Mouse (Mus musculus) erythroblast, adult 5-6 weeks (primary cell): ENCODE data around the gene Leprot. TPM values are rescaled to one million over a fixed set of nuclear protein-coding genes. Genes with fewer than 3 reads are reported as not detected.

Experiments
- total RNA-seq, 2 experiments: library from RNA; stranded (forward) in 1 of 2; stranded (reverse) in 1 of 2; fragments of 150-400 nt in 1 of 2; fragments of 200-764, 138-1000 nt in 1 of 2; gene quantifications; 2 replicates each; pipeline versions ENCODE4 v1.2.3 to v1.2.4; 2015 to 2017; ENCODE audit warnings: low replicate concordance in 2 of 2

Leprot gene
- total RNA-seq, 2 experiments from 2014 or later, result 16.1 to 31.0 TPM

Other genes starting within 250 kb of the Leprot start
- 1.5 and 3.8 TPM in 2 replicates for gene Ak4, start 228.4 kb upstream of the Leprot start, total RNA-seq (2015; ENCODE audit: low replicate concordance)
- gene Ak4, start 228.4 kb upstream of the Leprot start, total RNA-seq (2017; ENCODE audit: low replicate concordance), result 0.84 and 2.2 TPM in 2 replicates
- gene Dnajc6, start 151.1 kb upstream of the Leprot start, total RNA-seq (2015; ENCODE audit: low replicate concordance), result 6.7 and 8.6 TPM in 2 replicates
- 5.1 and 5.9 TPM in 2 replicates for gene Dnajc6, start 151.1 kb upstream of the Leprot start, total RNA-seq (2017; ENCODE audit: low replicate concordance)
- 33.0 TPM in 1 of 2 replicates, not detected in the other for gene Lepr, start 69.7 kb downstream of the Leprot start, total RNA-seq (2015; ENCODE audit: low replicate concordance)
- 1.3 and 7.9 TPM in 2 replicates for gene Lepr, start 69.7 kb downstream of the Leprot start, total RNA-seq (2017; ENCODE audit: low replicate concordance)
- not detected in 2 replicates for gene B020004J07Rik, start 196.3 kb downstream of the Leprot start, total RNA-seq (2015; ENCODE audit: low replicate concordance)
- not detected in 2 replicates for gene B020004J07Rik, start 196.3 kb downstream of the Leprot start, total RNA-seq (2017; ENCODE audit: low replicate concordance)
- gene C130073F10Rik, start 246.1 kb downstream of the Leprot start, total RNA-seq (2015; ENCODE audit: low replicate concordance), result not detected in 2 replicates
- gene C130073F10Rik, start 246.1 kb downstream of the Leprot start, total RNA-seq (2017; ENCODE audit: low replicate concordance), result not detected in 2 replicates